Mouse (Mus musculus) layer of hippocampus, adult 8-10 months (tissue): Measurements from ENCODE around the gene Fam241b. TPM values are rescaled to one million over a fixed set of nuclear protein-coding genes. Genes with fewer than 3 reads are reported as not detected.

Experiments
- DNase-seq, 2 experiments: peaks; one replicate each; pipeline ENCODE4 v3.0.0; 2022; ENCODE audit warnings: low spot score in 2 of 2
- total RNA-seq, 4 experiments: library from RNA; stranded (reverse); gene quantifications; 2 replicates each; pipeline ENCODE4 v1.2.4; 2022

Gene Fam241b
- total RNA-seq, 4 experiments from 2014 or later, result 37.3 to 46.9 (median 41.6) TPM

GRCm38 (mm10) chr10:62132691-62133281 is 10.9 kb downstream of the Fam241b start, which contains the start of gene Neurog3:
Gene Neurog3, plus strand, starts transcription at chr10:62133090.
- no peak for DNase-seq

- peak; percentile 25 to 48 for DNase-seq
Observed at GRCm38 (mm10) chr10:62128316-62128951, 15.3 kb downstream of the Fam241b start.

GRCm38 (mm10) chr10:62127711-62128231 is 15.9 kb downstream of the Fam241b start:
- DNase-seq, result no peak

- DNase-seq, result no peak
Observed at GRCm38 (mm10) chr10:62127137-62127536, 16.6 kb downstream of the Fam241b start.

GRCm38 (mm10) chr10:62113865-62114647 is 29.7 kb downstream of the Fam241b start:
- DNase-seq, result no peak

GRCm38 (mm10) chr10:62111207-62111576 is 32.5 kb downstream of the Fam241b start:
- no peak for DNase-seq

GRCm38 (mm10) chr10:62110504-62111206 is 33.1 kb downstream of the Fam241b start:
- peak; percentile 62 to 84 for DNase-seq

GRCm38 (mm10) chr10:62107048-62107447 is 36.7 kb downstream of the Fam241b start:
- no peak for DNase-seq

- peak in 1 of 2 experiments; percentile 69 for DNase-seq
Observed at GRCm38 (mm10) chr10:62104835-62105576, 38.7 kb downstream of the Fam241b start.

GRCm38 (mm10) chr10:62101504-62102439 is 41.9 kb downstream of the Fam241b start:
- peak; percentile 81 to 87 for DNase-seq

GRCm38 (mm10) chr10:62099749-62100403 is 43.8 kb downstream of the Fam241b start:
- DNase-seq, result no peak

- no peak for DNase-seq
Observed at GRCm38 (mm10) chr10:62094401-62094800, 49.3 kb downstream of the Fam241b start.

- DNase-seq, result no peak
Observed at GRCm38 (mm10) chr10:62093903-62094302, 49.8 kb downstream of the Fam241b start.

- no peak for DNase-seq
Observed at GRCm38 (mm10) chr10:62089486-62089885, 54.2 kb downstream of the Fam241b start.

- DNase-seq, result no peak
Observed at GRCm38 (mm10) chr10:62089071-62089470, 54.6 kb downstream of the Fam241b start.

- DNase-seq, result no peak
Observed at GRCm38 (mm10) chr10:62088411-62088810, 55.3 kb downstream of the Fam241b start.

GRCm38 (mm10) chr10:62086826-62087225 is 56.9 kb downstream of the Fam241b start:
- no peak for DNase-seq

GRCm38 (mm10) chr10:62086044-62086443 is 57.7 kb downstream of the Fam241b start:
- no peak for DNase-seq
